Mouse (Mus musculus) ovary, postnatal 14 days (tissue): ENCODE measurements at regions not wholly inside any gene's neighbourhood (a gene's known extent, or its start where the extent isn't known, plus 50 kb on each side); places are given as distances from the start of the nearest gene placed in this dataset.

Source experiments
- DNase-seq: peaks from one replicate; pipeline ENCODE4 v3.0.0; 2022; ENCODE audit warnings: low spot score

DNA sequence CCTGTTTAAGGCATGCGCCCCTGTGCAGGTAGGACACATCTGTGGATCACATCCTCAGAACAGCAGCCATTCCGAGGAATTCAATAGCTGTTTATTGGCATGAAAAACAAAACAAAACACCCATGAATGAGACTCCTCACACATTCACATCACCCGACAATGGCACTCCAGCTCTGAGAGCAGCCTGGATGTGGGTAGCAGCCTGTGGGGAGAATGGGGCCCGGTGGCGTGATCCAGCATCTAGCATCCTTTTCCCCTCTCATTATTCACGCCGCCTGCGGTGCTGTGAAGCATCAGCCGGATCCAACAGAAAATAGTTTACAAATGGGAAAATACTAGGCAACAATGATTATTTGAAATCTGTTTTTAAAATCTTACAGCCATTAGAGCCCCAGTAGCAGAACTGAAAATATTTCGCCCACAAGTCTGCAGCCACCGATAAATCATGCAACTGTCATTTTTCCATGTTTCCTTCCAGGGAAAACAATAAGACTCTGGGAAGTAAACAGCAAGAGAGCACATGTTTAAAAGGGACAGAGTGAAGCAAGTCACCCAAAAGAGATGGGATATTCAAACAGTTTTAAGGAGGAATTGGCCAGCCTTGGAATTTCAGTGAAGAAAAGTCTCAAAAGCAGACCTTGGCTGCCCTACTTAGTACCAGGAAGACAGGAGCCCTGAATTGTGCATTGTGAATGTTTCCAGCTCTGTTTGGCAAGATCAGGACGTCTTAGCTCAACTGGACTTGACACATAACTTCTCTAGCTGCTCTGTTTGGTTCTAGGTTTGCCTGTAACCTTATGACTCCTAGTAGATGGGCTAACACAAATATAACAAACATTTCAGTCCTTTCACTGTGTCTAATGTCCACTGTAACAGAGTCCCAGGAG lies 50.2 kb upstream of the Arntl start:
- no peak for DNase-seq
